Mouse (Mus musculus): ENCODE results near the gene Sptb. TPM values are rescaled to one million over a fixed set of nuclear protein-coding genes. Genes with fewer than 3 reads are reported as not detected.
A peak's percentile ranks its signal among the peaks of the same experiment; 100 is the strongest.

Gene Sptb
- under 1 TPM in 16 of 26 experiments, not detected in 10; 0.04 to 0.22 (median 0.12) TPM for total RNA-seq (2018; cell fraction: chromatin; rRNA removed)
- total RNA-seq (2018; cell fraction: cytosol; rRNA removed), result under 1 TPM in 25 of 26 experiments, not detected in 1; under 0.01 to 0.06 (median 0.04) TPM
- total RNA-seq (2018; cell fraction: nucleus; rRNA removed), result under 1 TPM in 21 of 26 experiments, not detected in 5; 0.04 to 0.17 (median 0.10) TPM
- polyA plus RNA-seq (2018), result 0.02 to 0.10 TPM (median 0.06 TPM) in 3 replicates

- H3K36me3 ChIP-seq (ENCODE audit: inconsistent target), result no peaks in the 10 kb centered on the region
- H3K4me3 ChIP-seq (ENCODE audit: inconsistent target), result peak within 1 kb of the TSS; percentile 19; the same call in 1 of the 2 replicates
- 3% methylated on average over 40 of the region's 40 CpGs for WGBS (ENCODE audit: missing documents)
- H3K79me2 ChIP-seq (ENCODE audit: inconsistent target), result no peaks in the 10 kb centered on the region
- H3K27ac ChIP-seq, result no peak within 1 kb of the TSS
Measured at GRCm38 (mm10) chr12:76710351-76711100, at the start of gene Sptb. TSS of gene Sptb (minus strand) at chr12:76710547.

GRCm38 (mm10) chr12:76752652-76753318, 42.4 kb upstream of the Sptb start:
- 44% methylated on average over 10 of the region's 14 CpGs for WGBS (ENCODE audit: missing documents)

GRCm38 (mm10) chr12:76750866-76751459, 40.6 kb upstream of the Sptb start:
- no peak overlapping the region for H3K4me3 ChIP-seq (ENCODE audit: inconsistent target)
- H3K36me3 ChIP-seq (ENCODE audit: inconsistent target), result no peaks in the 10 kb centered on the region
- no peak overlapping the region for H3K27ac ChIP-seq
- 88% methylated on average over 16 of the region's 16 CpGs for WGBS (ENCODE audit: missing documents)
- H3K79me2 ChIP-seq (ENCODE audit: inconsistent target), result no peaks in the 10 kb centered on the region

More at GRCm38 (mm10) chr12:76752652-76753318, 42.4 kb upstream of the Sptb start:
- Histone ChIP-seq H3K36me3 (ENCODE audit: inconsistent target) (no peaks in the 10 kb centered on the region), H3K4me3 (ENCODE audit: inconsistent target) (no peak overlapping the region), H3K27ac (no peak overlapping the region), H3K79me2 (ENCODE audit: inconsistent target) (no peaks in the 10 kb centered on the region)

- H3K36me3 ChIP-seq (ENCODE audit: inconsistent target), result no peaks in the 10 kb centered on the region
- H3K79me2 ChIP-seq (ENCODE audit: inconsistent target), result no peaks in the 10 kb centered on the region
- H3K4me3 ChIP-seq (ENCODE audit: inconsistent target), result no peak overlapping the region
- no peak overlapping the region for H3K27ac ChIP-seq
- 86% methylated on average over 4 of the region's 4 CpGs for WGBS (ENCODE audit: missing documents)
Measured at GRCm38 (mm10) chr12:76727955-76728354, 17.6 kb upstream of the Sptb start.

- 90% methylated on average over 3 of the region's 3 CpGs for WGBS (ENCODE audit: missing documents)
- Histone ChIP-seq H3K4me3 (ENCODE audit: inconsistent target) (no peak overlapping the region), H3K27ac (no peak overlapping the region), H3K79me2 (ENCODE audit: inconsistent target) (no peaks in the 10 kb centered on the region), H3K36me3 (ENCODE audit: inconsistent target) (no peaks in the 10 kb centered on the region)
Measured at GRCm38 (mm10) chr12:76722026-76722425, 11.7 kb upstream of the Sptb start.

- H3K27ac ChIP-seq, result no peak overlapping the region
- H3K79me2 ChIP-seq (ENCODE audit: inconsistent target), result no peaks in the 10 kb centered on the region
- H3K36me3 ChIP-seq (ENCODE audit: inconsistent target), result no peaks in the 10 kb centered on the region
- H3K4me3 ChIP-seq (ENCODE audit: inconsistent target), result no peak overlapping the region
Measured at GRCm38 (mm10) chr12:76720572-76720971, 10.2 kb upstream of the Sptb start.

GRCm38 (mm10) chr12:76718384-76718783, 8.0 kb upstream of the Sptb start:
- WGBS (ENCODE audit: missing documents), result 80% methylated on average over 4 of the region's 4 CpGs

GRCm38 (mm10) chr12:76709795-76710350, 474 bp downstream of the Sptb start:
- H3K27ac ChIP-seq, result no peak overlapping the region
- 2% methylated on average over 51 of the region's 55 CpGs for WGBS (ENCODE audit: missing documents)
- H3K79me2 ChIP-seq (ENCODE audit: inconsistent target), result no peaks in the 10 kb centered on the region
- peak overlapping the region; percentile 19; the same call in 1 of the 2 replicates for H3K4me3 ChIP-seq (ENCODE audit: inconsistent target)
- no peaks in the 10 kb centered on the region for H3K36me3 ChIP-seq (ENCODE audit: inconsistent target)

More at GRCm38 (mm10) chr12:76718384-76718783, 8.0 kb upstream of the Sptb start:
- H3K36me3 ChIP-seq (ENCODE audit: inconsistent target), result no peaks in the 10 kb centered on the region
- H3K27ac ChIP-seq, result no peak overlapping the region
- H3K4me3 ChIP-seq (ENCODE audit: inconsistent target), result no peak overlapping the region
- H3K79me2 ChIP-seq (ENCODE audit: inconsistent target), result no peaks in the 10 kb centered on the region

GRCm38 (mm10) chr12:76708956-76709794, 1.2 kb downstream of the Sptb start:
- H3K36me3 ChIP-seq (ENCODE audit: inconsistent target), result no peaks in the 10 kb centered on the region

GRCm38 (mm10) chr12:76708181-76708580, 2.2 kb downstream of the Sptb start:
- Histone ChIP-seq H3K27ac (no peak overlapping the region), H3K4me3 (ENCODE audit: inconsistent target) (no peak overlapping the region), H3K79me2 (ENCODE audit: inconsistent target) (no peaks in the 10 kb centered on the region), H3K36me3 (ENCODE audit: inconsistent target) (no peaks in the 10 kb centered on the region)
- 88% methylated on average over 3 of the region's 3 CpGs for WGBS (ENCODE audit: missing documents)

More at GRCm38 (mm10) chr12:76708956-76709794, 1.2 kb downstream of the Sptb start:
- H3K27ac ChIP-seq, result no peak overlapping the region
- no peaks in the 10 kb centered on the region for H3K79me2 ChIP-seq (ENCODE audit: inconsistent target)
- WGBS (ENCODE audit: missing documents), result 17% methylated on average over 28 of the region's 34 CpGs
- H3K4me3 ChIP-seq (ENCODE audit: inconsistent target), result no peak overlapping the region

GRCm38 (mm10) chr12:76696380-76696935, 13.9 kb downstream of the Sptb start:
- H3K79me2 ChIP-seq (ENCODE audit: inconsistent target), result no peaks in the 10 kb centered on the region
- H3K4me3 ChIP-seq (ENCODE audit: inconsistent target), result no peak overlapping the region
- H3K36me3 ChIP-seq (ENCODE audit: inconsistent target), result no peaks in the 10 kb centered on the region
- WGBS (ENCODE audit: missing documents), result 86% methylated on average over 11 of the region's 13 CpGs
- no peak overlapping the region for H3K27ac ChIP-seq

- 90% methylated on average over 4 of the region's 5 CpGs for WGBS (ENCODE audit: missing documents)
- no peak overlapping the region for H3K4me3 ChIP-seq (ENCODE audit: inconsistent target)
- H3K79me2 ChIP-seq (ENCODE audit: inconsistent target), result no peaks in the 10 kb centered on the region
- H3K27ac ChIP-seq, result no peak overlapping the region
- H3K36me3 ChIP-seq (ENCODE audit: inconsistent target), result no peaks in the 10 kb centered on the region
Measured at GRCm38 (mm10) chr12:76695773-76696172, 14.6 kb downstream of the Sptb start.

- no peak overlapping the region for H3K4me3 ChIP-seq (ENCODE audit: inconsistent target)
Measured at GRCm38 (mm10) chr12:76694801-76695505, 15.4 kb downstream of the Sptb start.

More at GRCm38 (mm10) chr12:76694801-76695505, 15.4 kb downstream of the Sptb start:
- no peaks in the 10 kb centered on the region for H3K79me2 ChIP-seq (ENCODE audit: inconsistent target)
- WGBS (ENCODE audit: missing documents), result 9% methylated on average over 17 of the region's 17 CpGs
- no peaks in the 10 kb centered on the region for H3K36me3 ChIP-seq (ENCODE audit: inconsistent target)
- no peak overlapping the region for H3K27ac ChIP-seq

All from macrophage (primary cell).